Mouse (Mus musculus) hindbrain, embryonic 16.5 days (tissue): ENCODE data around the gene Gmeb1. TPM values are rescaled to one million over a fixed set of nuclear protein-coding genes. Genes with fewer than 3 reads are reported as not detected.

ENCODE experiments used
- ATAC-seq: fragments of 200-750 bp; cut with Nextera tagmentation; 2 replicates; pipeline ENCODE4 v1.8.0; 2017; ENCODE audit warnings: moderate TSS enrichment, moderate library complexity
- H3K27ac ChIP-seq: fragments of 300-500 bp; sonication (generic); 2 replicates; pipeline ENCODE4 v1.5.1; 2014; ENCODE audit warnings: low read depth, mild to moderate bottlenecking, control low read depth, low read length, moderate library complexity
- H3K27me3 ChIP-seq: fragments of 300-500 bp; sonication (generic); replicated peaks from 2 replicates; pipeline ENCODE4 v1.6.1; 2014; ENCODE audit warnings: low read length; ENCODE audit not compliant: control insufficient read depth, insufficient read depth
- H3K36me3 ChIP-seq: fragments of 300-500 bp; sonication (generic); 2 replicates; pipeline ENCODE4 v1.6.1; 2014; ENCODE audit warnings: mild to moderate bottlenecking, low read length, moderate library complexity, mixed read lengths; ENCODE audit not compliant: control insufficient read depth, insufficient read depth
- H3K4me1 ChIP-seq: fragments of 300-500 bp; sonication (generic); 2 replicates; pipeline ENCODE4 v1.6.1; 2014; ENCODE audit warnings: low read depth, low read length; ENCODE audit not compliant: control insufficient read depth, insufficient read depth
- H3K4me2 ChIP-seq: fragments of 300-500 bp; sonication (generic); 2 replicates; pipeline ENCODE4 v1.6.1; 2014; ENCODE audit warnings: mild to moderate bottlenecking, low read length, control low read depth, moderate library complexity
- H3K4me3 ChIP-seq: fragments of 300-500 bp; sonication (generic); 2 replicates; pipeline ENCODE4 v1.5.1; 2014; ENCODE audit warnings: mild to moderate bottlenecking, low read length, control low read depth, moderate library complexity
- H3K9ac ChIP-seq: fragments of 300-500 bp; sonication (generic); 2 replicates; pipeline ENCODE4 v1.6.1; 2014; ENCODE audit warnings: low read depth, mild to moderate bottlenecking, control low read depth, low read length, moderate library complexity
- H3K9me3 ChIP-seq: fragments of 300-500 bp; sonication (generic); 2 replicates; pipeline ENCODE4 v1.6.1; 2014; ENCODE audit warnings: mild to moderate bottlenecking, low read length, moderate library complexity; ENCODE audit not compliant: control insufficient read depth
- WGBS: fragments of 180-500 bp; shearing (Covaris S2); extraction: QIAGEN DNeasy Blood & Tissue Kit; methylation state at CpG from one replicate; pipeline ENCODE4 v1.1.7; 2014; 5-methylcytosine and 5-hydroxymethylcytosine counted together
- polyA plus RNA-seq: library from polyadenylated mRNA; unstranded; fragments of >200 nt; fragmentation: Nextera tagmentation; extraction: Ambion mirVana; gene quantifications from 2 replicates; pipeline ENCODE4 v1.2.1, GENCODE M21; 2015

Gene Gmeb1
- polyA plus RNA-seq, 1 experiment from 2014 or later, result 37.6 TPM

- Histone ChIP-seq H3K4me1 (0 out of 2 replicates have a peak, but pooled peaks cover 4% of the 10 kb centered on the region), H3K27ac (no peak overlapping the region), H3K4me2 (peak overlapping the region; percentile 80), H3K27me3 (no peaks in the 10 kb centered on the region), H3K9me3 (no peaks in the 10 kb centered on the region), H3K36me3 (no peaks in the 10 kb centered on the region), H3K4me3 (peak overlapping the region; percentile 51), H3K9ac (peak overlapping the region; percentile 70)
- 75% methylated on average over 16 of the region's 16 CpGs for WGBS
- peak; percentile 28; the same call in 1 of the 2 replicates for ATAC-seq
Measured at GRCm38 (mm10) chr4:132301965-132302938, 40.9 kb upstream of the Gmeb1 start.

GRCm38 (mm10) chr4:132301486-132301885, 40.1 kb upstream of the Gmeb1 start:
- Histone ChIP-seq H3K4me2 (no peak overlapping the region), H3K9me3 (no peaks in the 10 kb centered on the region), H3K9ac (no peak overlapping the region), H3K36me3 (no peaks in the 10 kb centered on the region), H3K27me3 (no peaks in the 10 kb centered on the region), H3K4me1 (0 out of 2 replicates have a peak, but pooled peaks cover 4% of the 10 kb centered on the region), H3K4me3 (no peak overlapping the region), H3K27ac (no peak overlapping the region)
- no peak for ATAC-seq
- 89% methylated on average over 6 of the region's 6 CpGs for WGBS

GRCm38 (mm10) chr4:132299849-132300248, 38.4 kb upstream of the Gmeb1 start:
- Histone ChIP-seq H3K9me3 (no peaks in the 10 kb centered on the region), H3K9ac (no peak overlapping the region), H3K27me3 (no peaks in the 10 kb centered on the region), H3K4me2 (no peak overlapping the region), H3K4me1 (0 out of 2 replicates have a peak, but pooled peaks cover 4% of the 10 kb centered on the region), H3K4me3 (no peak overlapping the region), H3K36me3 (no peaks in the 10 kb centered on the region), H3K27ac (no peak overlapping the region)
- 76% methylated on average over 1 of the region's 1 CpGs for WGBS
- no peak for ATAC-seq

DNA sequence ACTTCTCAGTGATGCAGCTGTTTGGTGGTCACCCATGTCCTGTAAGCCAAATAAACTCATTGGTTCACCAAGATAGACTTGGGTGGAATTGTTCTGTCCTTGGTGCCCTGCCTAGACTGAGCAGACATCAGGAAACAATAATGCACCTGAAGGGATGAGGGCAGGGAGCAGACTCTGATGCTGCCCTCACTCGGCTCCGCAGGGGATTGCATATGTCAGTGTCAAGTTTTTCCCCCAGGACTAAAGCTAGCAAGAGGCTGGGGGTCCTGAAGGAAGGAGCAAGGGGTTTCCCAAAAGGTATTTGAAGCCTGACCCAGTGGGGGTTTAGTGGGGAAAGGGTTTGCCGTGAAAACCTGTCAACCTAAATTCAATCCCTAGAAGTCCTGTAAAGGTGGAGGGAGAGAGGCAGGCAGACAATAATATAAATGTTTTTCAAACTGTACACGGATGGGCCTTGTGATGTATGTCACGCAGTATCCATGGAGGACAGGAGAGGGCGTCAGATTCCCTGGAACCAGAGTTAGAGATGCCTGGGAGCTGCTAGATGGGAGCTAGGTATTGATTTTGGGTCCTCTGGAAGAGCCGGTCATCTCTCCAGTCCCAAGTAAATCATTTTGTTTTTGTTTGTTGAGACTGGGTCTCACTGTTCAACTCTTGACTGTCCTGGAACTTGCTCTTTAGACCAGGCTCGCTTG, 34.4 kb upstream of the Gmeb1 start:
- peaks cover 8% of the 10 kb centered on the region; the same call in 1 of the 2 replicates for H3K36me3 ChIP-seq
- H3K9ac ChIP-seq, result no peak overlapping the region
- H3K4me1 ChIP-seq, result no peaks in the 10 kb centered on the region
- H3K27me3 ChIP-seq, result no peaks in the 10 kb centered on the region
- 44% methylated on average over 8 of the region's 8 CpGs for WGBS
- H3K27ac ChIP-seq, result no peak overlapping the region
- no peak overlapping the region for H3K4me3 ChIP-seq
- ATAC-seq, result no peak
- no peak overlapping the region for H3K4me2 ChIP-seq
- H3K9me3 ChIP-seq, result no peaks in the 10 kb centered on the region

DNA sequence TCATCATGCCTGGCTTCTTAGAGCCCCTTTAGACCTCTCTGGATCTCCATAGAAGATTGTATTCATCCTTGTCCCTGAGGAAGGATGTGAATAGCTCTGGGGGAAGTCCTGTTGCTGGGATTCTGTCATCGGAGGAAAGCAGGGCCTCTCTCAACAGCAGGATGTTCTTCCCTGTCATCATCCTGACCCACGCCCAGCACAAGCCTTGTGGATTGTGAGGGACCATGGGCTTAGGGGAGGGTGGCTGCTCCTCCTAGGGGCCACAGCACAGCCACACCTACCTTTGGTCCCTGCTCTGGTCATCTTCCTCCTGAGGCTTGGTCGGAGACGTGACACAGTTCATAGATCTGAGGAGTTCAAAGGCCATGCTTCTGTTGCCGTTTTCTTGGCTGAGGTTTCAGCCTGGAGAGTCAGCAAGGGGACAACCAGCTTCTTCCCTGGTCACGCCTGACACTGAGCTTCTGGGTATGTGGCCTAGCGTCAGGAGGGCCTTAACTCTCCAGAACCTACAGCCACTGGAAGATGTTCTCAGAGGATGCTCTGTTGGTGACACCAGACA, 32.4 kb upstream of the Gmeb1 start:
- H3K27me3 ChIP-seq, result no peaks in the 10 kb centered on the region
- ATAC-seq, result no peak
- H3K4me3 ChIP-seq, result no peak overlapping the region
- H3K9ac ChIP-seq, result no peak overlapping the region
- no peak overlapping the region for H3K27ac ChIP-seq
- WGBS, result 77% methylated on average over 7 of the region's 7 CpGs
- H3K36me3 ChIP-seq, result peaks cover 11% of the 10 kb centered on the region
- H3K9me3 ChIP-seq, result no peaks in the 10 kb centered on the region
- H3K4me1 ChIP-seq, result no peaks in the 10 kb centered on the region
- H3K4me2 ChIP-seq, result no peak overlapping the region

- ATAC-seq, result no peak
- Histone ChIP-seq H3K4me3 (no peak overlapping the region), H3K36me3 (peaks cover 11% of the 10 kb centered on the region)
Measured at GRCm38 (mm10) chr4:132292988-132293387, 31.6 kb upstream of the Gmeb1 start.

DNA sequence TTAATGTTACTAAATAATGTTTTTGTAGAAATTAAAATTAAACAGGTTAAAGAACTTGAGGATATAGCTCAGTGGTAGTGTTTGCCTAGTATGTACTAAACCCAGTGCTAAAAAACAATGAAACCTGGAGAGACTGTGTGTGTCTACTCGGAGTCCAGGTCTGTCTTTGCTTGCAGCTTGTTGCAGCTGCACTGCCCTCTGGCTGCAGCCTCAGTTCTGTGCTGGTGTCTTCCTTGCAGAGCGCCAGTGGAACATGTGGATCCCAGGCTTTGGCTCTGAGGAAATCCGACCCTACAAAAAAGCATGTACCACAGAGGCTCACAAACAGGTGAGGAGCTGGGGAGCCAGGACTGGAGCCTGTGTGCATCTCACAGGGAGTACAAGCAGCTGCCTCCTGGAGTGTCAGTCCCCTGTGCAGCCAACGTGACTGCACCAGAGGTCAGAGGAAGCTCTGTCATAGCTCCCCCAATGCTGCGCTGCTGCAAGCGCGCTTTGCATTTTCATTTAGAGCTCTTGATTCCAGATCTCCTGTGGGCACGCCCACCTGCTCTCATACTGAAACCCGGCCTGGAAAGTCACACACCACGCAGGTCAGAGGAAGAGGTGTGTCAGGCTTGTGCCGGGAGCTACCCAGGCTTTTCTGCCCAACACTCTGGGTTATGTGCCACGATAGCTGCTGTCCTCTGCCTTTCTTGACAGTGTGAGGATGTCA, 30.4 kb upstream of the Gmeb1 start:
- no peak overlapping the region for H3K4me3 ChIP-seq
- H3K9ac ChIP-seq, result no peak overlapping the region
- no peak overlapping the region for H3K4me2 ChIP-seq
- H3K36me3 ChIP-seq, result peaks cover 12% of the 10 kb centered on the region
- no peak overlapping the region for H3K27ac ChIP-seq
- no peak for ATAC-seq
- H3K27me3 ChIP-seq, result no peaks in the 10 kb centered on the region
- no peaks in the 10 kb centered on the region for H3K9me3 ChIP-seq
- WGBS, result 78% methylated on average over 12 of the region's 12 CpGs
- H3K4me1 ChIP-seq, result no peaks in the 10 kb centered on the region

More at GRCm38 (mm10) chr4:132292988-132293387, 31.6 kb upstream of the Gmeb1 start:
- Histone ChIP-seq H3K27ac (no peak overlapping the region), H3K4me1 (no peaks in the 10 kb centered on the region), H3K27me3 (no peaks in the 10 kb centered on the region), H3K9me3 (no peaks in the 10 kb centered on the region), H3K4me2 (no peak overlapping the region), H3K9ac (no peak overlapping the region)
- WGBS, result 38% methylated on average over 4 of the region's 4 CpGs

DNA sequence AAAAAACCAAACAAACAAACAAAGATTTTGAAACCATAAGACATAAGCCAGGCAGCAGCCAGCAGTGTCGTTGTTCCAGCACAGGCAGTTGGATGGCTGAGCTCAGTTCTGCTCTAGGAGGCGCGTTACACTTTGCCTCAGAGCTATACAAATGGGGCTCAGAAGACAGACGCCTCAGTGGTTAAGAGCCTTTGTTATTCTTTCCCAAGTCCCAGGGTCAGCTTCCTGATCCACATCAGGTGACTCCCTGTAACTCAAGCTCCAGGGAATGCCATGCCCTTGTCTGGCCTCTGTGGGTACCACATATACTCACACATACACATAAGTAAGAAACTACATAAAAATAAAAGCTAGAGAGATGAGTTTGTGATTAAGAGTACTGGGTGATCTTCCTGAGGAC, 29.7 kb upstream of the Gmeb1 start:
- Histone ChIP-seq H3K36me3 (peaks cover 16% of the 10 kb centered on the region), H3K4me3 (no peak overlapping the region), H3K4me2 (no peak overlapping the region), H3K4me1 (no peaks in the 10 kb centered on the region), H3K27ac (no peak overlapping the region), H3K9me3 (no peaks in the 10 kb centered on the region), H3K27me3 (no peaks in the 10 kb centered on the region), H3K9ac (no peak overlapping the region)
- WGBS, result 90% methylated on average over 4 of the region's 4 CpGs
- ATAC-seq, result no peak
